Mouse (Mus musculus): ENCODE measurements around the gene Gabbr2. TPM values are rescaled to one million over a fixed set of nuclear protein-coding genes. Genes with fewer than 3 reads are reported as not detected.

Gabbr2 gene
- polyA plus RNA-seq, 1 experiment from 2014 or later: 16.4 TPM

- 89% methylated on average over 6 of the region's 6 CpGs for WGBS
- no peak overlapping the region for H3K9ac ChIP-seq (replicated peaks; ENCODE audit: low read depth, low read length)
- H3K4me2 ChIP-seq (ENCODE audit: low read depth, low read length): no peak overlapping the region
- no peak overlapping the region for H3K4me3 ChIP-seq (ENCODE audit: low read depth, low read length)
- no peaks in the 10 kb centered on the region for H3K4me1 ChIP-seq (ENCODE audit: control insufficient read depth, insufficient read depth, low read length)
- no peaks in the 10 kb centered on the region for H3K9me3 ChIP-seq (ENCODE audit: control insufficient read depth, low read length)
- no peaks in the 10 kb centered on the region for H3K36me3 ChIP-seq (ENCODE audit: control insufficient read depth, insufficient read depth, low read length)
- no peak for ATAC-seq (ENCODE audit: low read depth)
- no peak overlapping the region for H3K27ac ChIP-seq (ENCODE audit: low read depth, low read length)
- H3K27me3 ChIP-seq (ENCODE audit: control insufficient read depth, insufficient read depth, low read length): no peaks in the 10 kb centered on the region
These were observed 13.3 kb downstream of the Gabbr2 start for GRCm38 (mm10) chr4:46978371-46978770.

GRCm38 (mm10) chr4:46977161-46977560 lies 14.5 kb downstream of the Gabbr2 start:
- ATAC-seq (ENCODE audit: low read depth): no peak
- no peaks in the 10 kb centered on the region for H3K36me3 ChIP-seq (ENCODE audit: control insufficient read depth, insufficient read depth, low read length)
- no peaks in the 10 kb centered on the region for H3K4me1 ChIP-seq (ENCODE audit: control insufficient read depth, insufficient read depth, low read length)
- no peak overlapping the region for H3K27ac ChIP-seq (ENCODE audit: low read depth, low read length)
- WGBS: 91% methylated on average over 7 of the region's 7 CpGs
- no peak overlapping the region for H3K4me2 ChIP-seq (ENCODE audit: low read depth, low read length)
- no peaks in the 10 kb centered on the region for H3K9me3 ChIP-seq (ENCODE audit: control insufficient read depth, low read length)
- H3K4me3 ChIP-seq (ENCODE audit: low read depth, low read length): no peak overlapping the region
- no peaks in the 10 kb centered on the region for H3K27me3 ChIP-seq (ENCODE audit: control insufficient read depth, insufficient read depth, low read length)
- no peak overlapping the region for H3K9ac ChIP-seq (replicated peaks; ENCODE audit: low read depth, low read length)

GRCm38 (mm10) chr4:46976671-46977071 lies 15.0 kb downstream of the Gabbr2 start:
- no peak for ATAC-seq (ENCODE audit: low read depth)
- H3K27me3 ChIP-seq (ENCODE audit: control insufficient read depth, insufficient read depth, low read length): no peaks in the 10 kb centered on the region
- H3K27ac ChIP-seq (ENCODE audit: low read depth, low read length): no peak overlapping the region
- H3K4me3 ChIP-seq (ENCODE audit: low read depth, low read length): no peak overlapping the region
- H3K36me3 ChIP-seq (ENCODE audit: control insufficient read depth, insufficient read depth, low read length): no peaks in the 10 kb centered on the region
- no peak overlapping the region for H3K4me2 ChIP-seq (ENCODE audit: low read depth, low read length)
- WGBS: 83% methylated on average over 11 of the region's 11 CpGs
- no peaks in the 10 kb centered on the region for H3K9me3 ChIP-seq (ENCODE audit: control insufficient read depth, low read length)
- no peak overlapping the region for H3K9ac ChIP-seq (replicated peaks; ENCODE audit: low read depth, low read length)
- no peaks in the 10 kb centered on the region for H3K4me1 ChIP-seq (ENCODE audit: control insufficient read depth, insufficient read depth, low read length)

GRCm38 (mm10) chr4:46973322-46973721 lies 18.4 kb downstream of the Gabbr2 start:
- Histone ChIP-seq H3K4me1 (ENCODE audit: control insufficient read depth, insufficient read depth, low read length) (no peaks in the 10 kb centered on the region), H3K27me3 (ENCODE audit: control insufficient read depth, insufficient read depth, low read length) (no peaks in the 10 kb centered on the region), H3K36me3 (ENCODE audit: control insufficient read depth, insufficient read depth, low read length) (no peaks in the 10 kb centered on the region), H3K27ac (ENCODE audit: low read depth, low read length) (no peak overlapping the region), H3K4me2 (ENCODE audit: low read depth, low read length) (no peak overlapping the region), H3K9me3 (ENCODE audit: control insufficient read depth, low read length) (no peaks in the 10 kb centered on the region), H3K4me3 (ENCODE audit: low read depth, low read length) (no peak overlapping the region), H3K9ac (replicated peaks; ENCODE audit: low read depth, low read length) (no peak overlapping the region)
- 89% methylated on average over 10 of the region's 10 CpGs for WGBS
- ATAC-seq (ENCODE audit: low read depth): no peak

GRCm38 (mm10) chr4:46967981-46968380 lies 23.7 kb downstream of the Gabbr2 start:
- peak; percentile 68; the same call in 1 of the 2 replicates for ATAC-seq (ENCODE audit: low read depth)
- Histone ChIP-seq H3K9me3 (ENCODE audit: control insufficient read depth, low read length) (no peaks in the 10 kb centered on the region), H3K36me3 (ENCODE audit: control insufficient read depth, insufficient read depth, low read length) (no peaks in the 10 kb centered on the region), H3K4me3 (ENCODE audit: low read depth, low read length) (no peak overlapping the region), H3K9ac (replicated peaks; ENCODE audit: low read depth, low read length) (no peak overlapping the region), H3K4me2 (ENCODE audit: low read depth, low read length) (no peak overlapping the region), H3K27ac (ENCODE audit: low read depth, low read length) (no peak overlapping the region), H3K4me1 (ENCODE audit: control insufficient read depth, insufficient read depth, low read length) (no peaks in the 10 kb centered on the region), H3K27me3 (ENCODE audit: control insufficient read depth, insufficient read depth, low read length) (no peaks in the 10 kb centered on the region)
- 36% methylated on average over 10 of the region's 10 CpGs for WGBS

GRCm38 (mm10) chr4:46966551-46966950 lies 25.1 kb downstream of the Gabbr2 start:
- Histone ChIP-seq H3K4me1 (ENCODE audit: control insufficient read depth, insufficient read depth, low read length) (no peaks in the 10 kb centered on the region), H3K4me2 (ENCODE audit: low read depth, low read length) (no peak overlapping the region), H3K9ac (replicated peaks; ENCODE audit: low read depth, low read length) (no peak overlapping the region), H3K36me3 (ENCODE audit: control insufficient read depth, insufficient read depth, low read length) (no peaks in the 10 kb centered on the region), H3K4me3 (ENCODE audit: low read depth, low read length) (no peak overlapping the region), H3K27me3 (ENCODE audit: control insufficient read depth, insufficient read depth, low read length) (no peaks in the 10 kb centered on the region), H3K27ac (ENCODE audit: low read depth, low read length) (no peak overlapping the region), H3K9me3 (ENCODE audit: control insufficient read depth, low read length) (no peaks in the 10 kb centered on the region)
- no peak for ATAC-seq (ENCODE audit: low read depth)

GRCm38 (mm10) chr4:46961403-46961802 lies 30.3 kb downstream of the Gabbr2 start:
- H3K27ac ChIP-seq (ENCODE audit: low read depth, low read length): no peak overlapping the region
- 20% methylated on average over 1 of the region's 2 CpGs for WGBS
- ATAC-seq (ENCODE audit: low read depth): peak; percentile 52
- H3K36me3 ChIP-seq (ENCODE audit: control insufficient read depth, insufficient read depth, low read length): no peaks in the 10 kb centered on the region
- H3K4me1 ChIP-seq (ENCODE audit: control insufficient read depth, insufficient read depth, low read length): no peaks in the 10 kb centered on the region
- H3K4me3 ChIP-seq (ENCODE audit: low read depth, low read length): no peak overlapping the region
- H3K27me3 ChIP-seq (ENCODE audit: control insufficient read depth, insufficient read depth, low read length): no peaks in the 10 kb centered on the region
- H3K9ac ChIP-seq (replicated peaks; ENCODE audit: low read depth, low read length): no peak overlapping the region
- no peaks in the 10 kb centered on the region for H3K9me3 ChIP-seq (ENCODE audit: control insufficient read depth, low read length)
- H3K4me2 ChIP-seq (ENCODE audit: low read depth, low read length): no peak overlapping the region

GRCm38 (mm10) chr4:46960208-46960607 lies 31.5 kb downstream of the Gabbr2 start:
- H3K4me1 ChIP-seq (ENCODE audit: control insufficient read depth, insufficient read depth, low read length): no peaks in the 10 kb centered on the region
- no peak overlapping the region for H3K4me2 ChIP-seq (ENCODE audit: low read depth, low read length)
- no peak overlapping the region for H3K4me3 ChIP-seq (ENCODE audit: low read depth, low read length)
- no peak for ATAC-seq (ENCODE audit: low read depth)
- no peak overlapping the region for H3K27ac ChIP-seq (ENCODE audit: low read depth, low read length)
- H3K27me3 ChIP-seq (ENCODE audit: control insufficient read depth, insufficient read depth, low read length): no peaks in the 10 kb centered on the region
- whole genome bisulfite sequencing: 81% methylated on average over 10 of the region's 10 CpGs
- H3K9ac ChIP-seq (replicated peaks; ENCODE audit: low read depth, low read length): no peak overlapping the region
- H3K9me3 ChIP-seq (ENCODE audit: control insufficient read depth, low read length): no peaks in the 10 kb centered on the region
- H3K36me3 ChIP-seq (ENCODE audit: control insufficient read depth, insufficient read depth, low read length): no peaks in the 10 kb centered on the region

GRCm38 (mm10) chr4:46959776-46960175 lies 31.9 kb downstream of the Gabbr2 start:
- H3K36me3 ChIP-seq (ENCODE audit: control insufficient read depth, insufficient read depth, low read length): no peaks in the 10 kb centered on the region
- H3K9me3 ChIP-seq (ENCODE audit: control insufficient read depth, low read length): no peaks in the 10 kb centered on the region
- H3K27me3 ChIP-seq (ENCODE audit: control insufficient read depth, insufficient read depth, low read length): no peaks in the 10 kb centered on the region
- no peak overlapping the region for H3K9ac ChIP-seq (replicated peaks; ENCODE audit: low read depth, low read length)
- H3K4me2 ChIP-seq (ENCODE audit: low read depth, low read length): no peak overlapping the region
- no peak for ATAC-seq (ENCODE audit: low read depth)
- WGBS: 92% methylated on average over 6 of the region's 6 CpGs
- H3K27ac ChIP-seq (ENCODE audit: low read depth, low read length): no peak overlapping the region
- no peak overlapping the region for H3K4me3 ChIP-seq (ENCODE audit: low read depth, low read length)
- H3K4me1 ChIP-seq (ENCODE audit: control insufficient read depth, insufficient read depth, low read length): no peaks in the 10 kb centered on the region

- 0 out of 2 replicates have a peak, but pooled peaks have one; percentile 36 for ATAC-seq (ENCODE audit: low read depth)
- no peaks in the 10 kb centered on the region for H3K4me1 ChIP-seq (ENCODE audit: control insufficient read depth, insufficient read depth, low read length)
- H3K9me3 ChIP-seq (ENCODE audit: control insufficient read depth, low read length): no peaks in the 10 kb centered on the region
- H3K36me3 ChIP-seq (ENCODE audit: control insufficient read depth, insufficient read depth, low read length): no peaks in the 10 kb centered on the region
- no peak overlapping the region for H3K4me3 ChIP-seq (ENCODE audit: low read depth, low read length)
- no peak overlapping the region for H3K4me2 ChIP-seq (ENCODE audit: low read depth, low read length)
- H3K27ac ChIP-seq (ENCODE audit: low read depth, low read length): no peak overlapping the region
- 77% methylated on average over 7 of the region's 7 CpGs for WGBS
- no peaks in the 10 kb centered on the region for H3K27me3 ChIP-seq (ENCODE audit: control insufficient read depth, insufficient read depth, low read length)
- no peak overlapping the region for H3K9ac ChIP-seq (replicated peaks; ENCODE audit: low read depth, low read length)
These were observed 33.7 kb downstream of the Gabbr2 start for GRCm38 (mm10) chr4:46957955-46958354.
